Mouse (Mus musculus) liver, embryonic 14.5 days (tissue): ENCODE data around the gene Fgfr2.

Experiments
- CTCF ChIP-seq: IDR thresholded peaks from 2 replicates; pipeline ENCODE4 v1.5.1; 2016; ENCODE audit warnings: antibody characterized with exemption, low read depth, control low read depth
- EP300 ChIP-seq: IDR thresholded peaks from 2 replicates; pipeline ENCODE4 v1.6.1; 2016; ENCODE audit warnings: antibody characterized with exemption, low read depth

- TF ChIP-seq EP300 (no peak), CTCF (no peak)
Measured at GRCm38 (mm10) chr7:132704310-132704875, 418.8 kb downstream of the Fgfr2 start.
